Mouse (Mus musculus): ENCODE data around the gene Olfr488. TPM values are rescaled to one million over a fixed set of nuclear protein-coding genes. Genes with fewer than 3 reads are reported as not detected.

Olfr488 gene
- under 1 TPM in 1 of 2 experiments, not detected in 1; 0.41 TPM for polyA plus RNA-seq (2017; shearing (Covaris generic))

DNA sequence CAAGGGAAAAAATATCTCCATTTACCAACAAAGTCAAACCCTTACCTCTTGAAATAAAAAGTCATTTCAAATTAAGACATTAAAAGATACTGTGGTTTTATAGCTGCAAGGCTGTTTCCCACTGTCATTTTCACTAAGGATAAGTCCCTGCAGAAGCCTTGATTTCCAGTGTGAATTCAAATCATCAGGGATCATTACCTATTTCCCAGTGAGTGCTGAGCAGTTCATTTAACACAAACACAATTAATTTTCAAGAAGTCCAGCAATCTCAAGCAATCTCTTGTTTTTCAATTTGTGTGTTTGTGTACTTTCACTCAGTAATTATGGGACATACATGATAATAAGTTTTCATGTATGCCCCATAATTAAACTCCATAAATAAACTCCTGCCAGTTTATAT lies at the start of gene Olfr488:
Gene Olfr488, minus strand, starts transcription at position 101 of the 400 bp plus-strand sequence.

DNA sequence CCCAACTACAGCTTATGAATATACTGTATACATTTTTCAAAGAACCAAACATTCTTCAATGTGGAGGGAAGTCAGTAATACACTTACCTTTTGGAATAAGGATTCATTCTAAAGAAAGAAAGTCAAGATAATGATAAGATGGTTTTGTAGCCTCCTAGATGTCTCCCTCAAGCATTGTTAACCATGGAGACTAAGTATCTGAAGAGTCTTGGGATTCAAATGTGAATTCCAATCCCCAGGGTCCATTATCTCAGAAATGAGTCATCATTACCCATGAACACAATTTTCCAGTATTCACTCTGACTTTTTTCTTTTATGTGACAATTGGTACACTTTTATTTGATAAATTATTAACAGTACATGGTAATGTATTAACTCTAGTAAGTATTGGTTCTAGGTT lies 30.7 kb upstream of the Olfr488 start, which contains the start of gene Olfr490:
Gene Olfr490, minus strand, starts transcription at position 101 of the 400 bp plus-strand sequence.

DNA sequence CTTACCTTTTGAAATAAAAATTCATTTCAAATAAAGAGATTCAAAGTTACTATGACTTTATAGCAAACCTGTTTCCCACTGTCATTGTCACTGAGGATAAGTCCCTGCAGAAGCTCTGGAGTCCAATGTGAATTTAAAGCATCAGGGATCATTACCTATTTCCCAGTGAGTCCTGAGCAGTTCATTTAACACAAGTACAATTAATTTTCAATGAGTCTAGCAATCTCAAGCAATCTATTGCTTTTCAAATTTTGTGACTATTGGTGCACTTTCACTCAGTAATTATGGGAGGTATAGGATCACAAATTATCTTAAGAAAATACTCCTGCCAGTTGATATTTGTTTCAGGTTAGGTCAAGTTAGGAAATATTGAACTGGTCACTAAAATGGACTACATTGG lies 43.6 kb downstream of the Olfr488 start, which contains the start of gene Olfr487:
Gene Olfr487, minus strand, starts transcription at position 101 of the 400 bp plus-strand sequence.

Other genes starting within 250 kb of the Olfr488 start
- gene Olfr478, start 224.4 kb downstream of the Olfr488 start, polyA plus RNA-seq (2017; shearing (Covaris generic)) = not detected
- not detected for gene Olfr479, start 207.7 kb downstream of the Olfr488 start, polyA plus RNA-seq (2017; shearing (Covaris generic))
- gene Olfr480, start 191.0 kb downstream of the Olfr488 start, polyA plus RNA-seq (2017; shearing (Covaris generic)) = not detected
- gene Olfr481, start 178.5 kb downstream of the Olfr488 start, polyA plus RNA-seq (2017; shearing (Covaris generic)) = under 1 TPM in 1 of 2 experiments, not detected in 1; 0.17 TPM
- under 1 TPM; 0.10 to 0.16 TPM for gene Olfr482, start 160.8 kb downstream of the Olfr488 start, polyA plus RNA-seq (2017; shearing (Covaris generic))
- gene Olfr483, start 157.5 kb downstream of the Olfr488 start, polyA plus RNA-seq (2017; shearing (Covaris generic)) = under 1 TPM in 1 of 2 experiments, not detected in 1; 0.21 TPM
- not detected for gene Olfr484, start 130.9 kb downstream of the Olfr488 start, polyA plus RNA-seq (2017; shearing (Covaris generic))
- gene Olfr485, start 98.5 kb downstream of the Olfr488 start, polyA plus RNA-seq (2017; shearing (Covaris generic)) = not detected
- not detected for gene Olfr486, start 85.6 kb downstream of the Olfr488 start, polyA plus RNA-seq (2017; shearing (Covaris generic))
- not detected for gene Olfr487, start 43.7 kb downstream of the Olfr488 start, polyA plus RNA-seq (2017; shearing (Covaris generic))
- not detected for gene Olfr490, start 30.6 kb upstream of the Olfr488 start, polyA plus RNA-seq (2017; shearing (Covaris generic))
- gene Olfr491, start 55.1 kb upstream of the Olfr488 start, polyA plus RNA-seq (2017; shearing (Covaris generic)) = under 1 TPM in 1 of 2 experiments, not detected in 1; 0.31 TPM
- gene Olfr492, start 65.3 kb upstream of the Olfr488 start, polyA plus RNA-seq (2017; shearing (Covaris generic)) = not detected
- gene Olfr493, start 88.6 kb upstream of the Olfr488 start, polyA plus RNA-seq (2017; shearing (Covaris generic)) = not detected
- gene Olfr494, start 107.0 kb upstream of the Olfr488 start, polyA plus RNA-seq (2017; shearing (Covaris generic)) = not detected
- not detected for gene Olfr495, start 134.8 kb upstream of the Olfr488 start, polyA plus RNA-seq (2017; shearing (Covaris generic))
- not detected for gene Olfr497, start 162.1 kb upstream of the Olfr488 start, polyA plus RNA-seq (2017; shearing (Covaris generic))
- gene Olfr498, start 207.0 kb upstream of the Olfr488 start, polyA plus RNA-seq (2017; shearing (Covaris generic)) = not detected

All from activated CD4-positive, CD25-positive, alpha-beta regulatory T cell (primary cell).